Mouse (Mus musculus) urinary bladder, postnatal 25 days (tissue): Measurements from ENCODE around the gene Gm16253.

Experiments used
- DNase-seq: peaks from one replicate; pipeline ENCODE4 v3.0.0; 2022; ENCODE audit warnings: low spot score

The Gm16253 gene

GRCm38 (mm10) chr3:96576690-96577541, at the start of gene Gm16253:
Gm16253 (plus strand) TSS chr3:96576984.
- peak; percentile 76 for DNase-seq

DNA sequence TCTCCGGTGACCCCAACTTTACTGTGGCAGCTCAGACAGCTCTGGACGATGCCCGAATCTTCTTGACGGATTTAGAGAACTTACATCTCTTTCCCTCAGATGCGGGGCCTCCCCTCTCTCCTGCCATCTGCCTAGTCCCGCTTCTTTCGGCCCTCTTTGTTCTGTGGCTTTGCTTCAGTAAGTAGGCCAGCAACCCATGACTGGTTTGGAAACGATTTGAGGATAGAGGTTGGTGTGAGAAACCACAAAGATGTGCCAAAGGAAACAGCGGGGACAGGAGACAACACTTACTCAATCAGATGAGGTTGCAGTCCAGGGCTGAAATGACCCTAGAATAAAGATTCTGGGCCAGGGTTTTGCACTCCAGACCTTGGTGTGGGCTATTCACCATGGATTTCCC, 48.3 kb upstream of the Gm16253 start:
- DNase-seq, result no peak

DNA sequence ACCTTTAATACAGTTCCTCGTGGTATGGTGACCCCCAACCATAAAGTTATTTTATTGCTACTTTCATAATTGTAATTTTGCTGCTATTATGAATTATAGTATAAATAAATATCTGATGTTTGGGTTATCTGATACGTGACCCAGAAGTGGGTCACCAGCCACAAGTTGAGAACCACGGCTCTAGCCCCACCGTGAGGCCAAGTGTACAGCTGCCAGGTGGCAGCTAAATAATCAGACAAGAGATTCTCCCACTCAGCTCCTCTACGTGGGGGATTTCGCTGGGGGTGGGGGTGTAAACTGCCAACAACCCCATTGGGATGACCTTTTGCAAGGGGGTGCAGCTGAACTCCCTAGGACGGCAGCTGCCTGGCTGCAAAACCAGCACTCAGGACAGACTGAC, 44.7 kb upstream of the Gm16253 start:
- no peak for DNase-seq

- DNase-seq, result no peak
Observed at GRCm38 (mm10) chr3:96534300-96534699, 42.5 kb upstream of the Gm16253 start.

DNA sequence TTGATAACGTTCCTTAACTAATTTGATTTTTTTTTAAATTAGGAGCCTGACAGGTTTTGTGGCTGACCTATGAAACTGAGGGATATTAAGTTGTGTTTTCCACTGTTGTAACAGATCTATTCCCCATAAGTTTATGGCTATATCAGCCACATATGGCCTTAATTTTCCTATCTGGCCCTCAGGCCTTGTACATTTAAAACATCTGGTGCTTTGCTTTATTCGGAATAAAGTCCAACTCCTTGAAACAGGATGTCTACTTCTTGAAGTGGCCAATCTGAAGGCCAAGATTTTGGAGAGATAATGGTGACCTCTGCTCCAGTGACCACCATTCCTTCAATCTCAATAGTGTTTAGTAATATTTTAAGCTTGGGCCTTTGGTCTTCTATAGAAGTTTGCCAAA, 37.5 kb upstream of the Gm16253 start:
- no peak for DNase-seq

- no peak for DNase-seq
Observed at GRCm38 (mm10) chr3:96540740-96541139, 36.0 kb upstream of the Gm16253 start.

DNA sequence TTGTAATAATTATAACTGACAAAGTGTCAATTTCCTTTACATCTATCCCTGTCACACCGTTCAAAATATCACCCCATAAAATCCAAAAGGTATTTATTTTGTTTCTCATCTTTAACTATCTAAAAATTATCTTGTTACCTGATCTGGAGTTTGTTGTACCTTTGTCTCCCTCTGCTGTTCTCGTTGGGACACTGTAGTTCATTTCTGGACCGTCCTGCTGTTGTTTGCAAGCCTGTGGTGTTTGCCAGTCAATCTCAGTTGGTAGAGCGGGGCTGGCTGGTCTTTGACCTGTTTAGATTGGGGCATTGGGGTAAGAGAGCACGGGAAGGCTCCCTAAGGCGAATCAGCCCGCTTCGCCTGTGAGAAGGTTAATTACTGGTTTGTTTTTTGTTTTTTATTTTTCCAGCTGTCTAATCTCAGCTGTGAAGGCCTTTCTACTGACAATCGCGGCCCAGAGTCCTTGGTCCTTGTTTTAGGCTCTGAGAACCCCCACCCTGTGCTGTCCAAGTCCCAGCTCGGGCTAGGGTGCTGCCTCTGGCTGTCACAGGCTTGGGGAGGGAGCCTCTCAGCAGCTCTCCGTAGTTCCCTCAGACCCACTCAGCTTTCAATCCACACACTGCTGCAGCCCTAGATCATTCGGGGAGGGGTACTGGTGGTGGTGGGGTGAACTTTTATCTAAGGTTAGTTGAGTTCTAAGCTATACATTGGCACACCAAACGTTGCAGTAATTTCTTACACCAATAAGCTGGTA, 35.3 kb upstream of the Gm16253 start:
- no peak for DNase-seq

GRCm38 (mm10) chr3:96542554-96542953, 34.2 kb upstream of the Gm16253 start:
- DNase-seq, result no peak

GRCm38 (mm10) chr3:96543345-96543744, 33.4 kb upstream of the Gm16253 start:
- no peak for DNase-seq

GRCm38 (mm10) chr3:96545565-96545964, 31.2 kb upstream of the Gm16253 start:
- no peak for DNase-seq

- DNase-seq, result no peak
Observed at GRCm38 (mm10) chr3:96546880-96547279, 29.9 kb upstream of the Gm16253 start.

DNA sequence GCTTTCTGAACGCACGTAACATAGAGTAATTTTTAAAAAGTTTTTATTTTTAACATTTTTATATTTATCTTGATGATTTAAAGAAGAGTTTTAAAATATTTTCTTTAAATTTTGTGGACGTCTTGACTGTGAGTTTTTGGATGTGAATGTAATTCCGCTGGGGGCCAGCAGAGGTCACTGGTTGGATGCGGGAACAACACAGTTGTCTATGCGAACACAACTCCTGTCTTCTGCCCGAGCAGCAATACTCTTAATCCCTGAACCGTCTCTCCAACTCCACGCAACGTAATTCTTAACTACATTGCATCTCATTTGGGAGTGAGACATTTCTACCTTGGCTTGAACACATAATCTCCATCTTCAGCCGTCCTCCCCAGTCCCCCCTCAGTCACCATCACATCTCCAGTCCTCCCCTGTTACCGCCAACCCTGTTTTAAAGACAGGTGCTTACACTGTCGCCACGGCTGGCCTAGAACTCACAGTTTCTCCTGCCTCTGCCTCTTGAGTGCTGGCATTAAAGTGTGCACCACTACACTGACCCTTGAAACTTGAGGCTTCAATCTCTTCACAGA, 29.3 kb upstream of the Gm16253 start:
- peak; percentile 79 for DNase-seq

DNA sequence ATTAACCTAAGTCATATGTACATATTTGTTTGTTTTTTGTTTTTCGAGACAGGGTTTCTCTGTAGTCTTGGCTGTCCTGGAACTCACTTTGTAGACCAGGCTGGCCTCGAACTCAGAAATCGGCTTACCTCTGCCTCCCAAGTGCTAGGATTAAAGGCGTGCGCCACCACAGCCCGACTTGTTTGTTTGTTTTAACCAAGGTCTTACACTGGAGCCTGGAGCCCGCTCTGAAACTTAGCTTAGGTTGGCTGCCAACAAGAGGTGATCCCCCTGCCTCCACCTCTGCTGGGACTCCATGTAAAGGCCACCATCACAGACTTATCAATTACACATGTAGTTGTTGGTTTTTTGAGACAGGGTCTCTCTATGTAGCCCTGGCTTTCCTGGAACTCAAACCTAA, 28.0 kb upstream of the Gm16253 start:
- DNase-seq, result no peak

DNA sequence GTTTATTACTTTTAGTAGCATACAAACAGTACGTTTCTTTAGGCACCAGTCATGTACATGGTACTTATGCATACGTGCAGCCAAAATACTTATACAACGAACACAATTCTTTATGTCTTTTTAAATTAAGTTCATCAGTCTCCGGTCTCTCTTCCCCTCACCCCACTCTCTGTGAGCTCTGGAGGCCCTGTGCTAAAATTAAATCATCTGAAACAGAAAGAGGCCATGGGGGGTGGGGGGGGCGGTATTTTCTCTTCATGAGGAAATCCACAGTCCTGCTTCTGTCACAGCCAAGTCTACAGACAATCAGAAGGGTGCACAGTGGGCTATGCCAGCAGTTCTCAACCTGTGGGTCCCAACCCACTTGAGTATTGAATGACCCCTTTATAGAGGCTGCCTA, 27.4 kb upstream of the Gm16253 start:
- DNase-seq, result no peak

- no peak for DNase-seq
Observed at GRCm38 (mm10) chr3:96551203-96551602, 25.6 kb upstream of the Gm16253 start.

DNA sequence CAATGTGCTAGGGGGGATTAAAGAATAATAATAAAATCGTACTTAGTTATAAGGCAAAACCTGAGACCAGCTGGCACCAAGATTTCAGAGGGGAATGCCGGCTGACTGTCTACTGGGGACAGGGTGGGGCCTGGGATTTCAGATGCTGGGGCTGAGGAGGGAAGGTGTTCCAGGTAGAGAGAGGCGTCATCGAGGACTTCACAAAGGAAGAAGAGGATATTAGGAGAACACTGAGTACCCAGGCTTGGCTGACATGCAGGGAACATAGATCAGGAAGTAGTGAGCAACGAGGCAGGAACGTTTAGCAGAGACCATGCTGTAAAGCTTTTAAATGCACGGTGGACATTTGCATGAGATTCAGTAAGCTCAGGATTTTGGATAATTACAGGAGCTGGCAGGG, 24.9 kb upstream of the Gm16253 start:
- no peak for DNase-seq

DNA sequence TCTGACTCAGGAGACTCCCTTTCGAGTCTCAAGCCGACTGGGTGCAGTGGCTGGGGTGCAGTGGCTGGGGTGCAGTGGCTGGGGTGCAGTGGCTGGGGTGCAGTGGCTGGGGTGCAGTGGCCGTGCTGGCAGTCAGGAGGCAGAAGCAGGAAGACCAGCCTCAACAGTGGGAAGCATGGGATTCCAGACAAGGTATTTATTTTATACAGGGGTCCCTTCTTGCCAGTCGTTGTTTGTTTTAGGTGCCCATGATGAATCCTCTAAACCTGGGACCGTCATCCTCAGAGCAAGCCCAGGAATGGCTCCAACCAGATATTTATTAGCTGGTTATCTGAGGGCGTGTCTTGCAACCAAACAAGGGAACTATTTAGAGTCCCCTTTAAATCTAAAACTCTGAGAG, 23.2 kb upstream of the Gm16253 start:
- DNase-seq, result no peak

DNA sequence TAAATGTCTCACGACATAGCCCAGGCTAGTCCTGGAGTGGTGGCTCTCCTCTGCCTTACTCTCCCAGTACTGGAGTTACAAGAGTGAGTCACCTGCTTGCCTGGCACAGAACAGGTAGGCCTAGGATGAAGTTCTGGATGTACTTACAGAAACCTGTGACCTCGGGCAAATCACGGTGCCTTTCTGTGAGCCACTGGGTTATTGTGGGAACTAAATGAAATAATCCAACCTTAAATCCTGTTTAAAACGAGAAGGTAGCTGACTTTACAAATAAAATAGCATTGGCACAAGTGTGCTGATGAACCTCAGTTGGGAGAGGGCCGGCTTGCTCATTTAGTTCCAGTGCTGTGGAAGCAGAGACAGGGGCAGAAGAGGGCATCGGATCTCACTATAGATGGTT, 22.5 kb upstream of the Gm16253 start:
- no peak for DNase-seq

DNA sequence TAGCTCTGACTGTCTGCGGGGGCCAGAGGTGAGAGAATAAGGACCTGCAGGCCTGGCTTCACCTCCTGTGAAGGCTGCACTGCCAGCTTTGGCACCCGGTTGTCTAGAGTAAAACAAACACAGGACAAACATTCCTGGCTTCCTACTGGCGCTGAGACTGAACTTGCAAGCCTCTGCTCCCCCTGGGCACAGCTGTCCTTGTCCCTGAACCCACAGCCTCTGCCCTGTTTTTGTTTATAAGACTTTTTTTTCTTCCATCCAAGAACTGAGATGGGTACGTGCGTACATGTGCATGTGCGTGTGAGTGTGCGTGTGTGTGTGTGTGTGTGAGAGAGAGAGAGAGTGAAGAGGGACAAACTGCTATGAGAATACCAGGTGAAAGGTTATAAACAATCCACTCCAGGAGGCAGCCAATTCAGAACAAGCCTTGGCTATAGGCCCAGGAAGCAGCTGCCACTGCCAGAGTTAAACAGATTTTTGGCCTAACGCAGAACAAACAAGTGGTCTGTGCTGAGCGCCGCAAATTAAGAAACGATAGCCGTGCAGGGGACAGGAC, 21.7 kb upstream of the Gm16253 start:
- DNase-seq, result no peak

- DNase-seq, result no peak
Observed at GRCm38 (mm10) chr3:96555999-96556614, 20.7 kb upstream of the Gm16253 start.

DNA sequence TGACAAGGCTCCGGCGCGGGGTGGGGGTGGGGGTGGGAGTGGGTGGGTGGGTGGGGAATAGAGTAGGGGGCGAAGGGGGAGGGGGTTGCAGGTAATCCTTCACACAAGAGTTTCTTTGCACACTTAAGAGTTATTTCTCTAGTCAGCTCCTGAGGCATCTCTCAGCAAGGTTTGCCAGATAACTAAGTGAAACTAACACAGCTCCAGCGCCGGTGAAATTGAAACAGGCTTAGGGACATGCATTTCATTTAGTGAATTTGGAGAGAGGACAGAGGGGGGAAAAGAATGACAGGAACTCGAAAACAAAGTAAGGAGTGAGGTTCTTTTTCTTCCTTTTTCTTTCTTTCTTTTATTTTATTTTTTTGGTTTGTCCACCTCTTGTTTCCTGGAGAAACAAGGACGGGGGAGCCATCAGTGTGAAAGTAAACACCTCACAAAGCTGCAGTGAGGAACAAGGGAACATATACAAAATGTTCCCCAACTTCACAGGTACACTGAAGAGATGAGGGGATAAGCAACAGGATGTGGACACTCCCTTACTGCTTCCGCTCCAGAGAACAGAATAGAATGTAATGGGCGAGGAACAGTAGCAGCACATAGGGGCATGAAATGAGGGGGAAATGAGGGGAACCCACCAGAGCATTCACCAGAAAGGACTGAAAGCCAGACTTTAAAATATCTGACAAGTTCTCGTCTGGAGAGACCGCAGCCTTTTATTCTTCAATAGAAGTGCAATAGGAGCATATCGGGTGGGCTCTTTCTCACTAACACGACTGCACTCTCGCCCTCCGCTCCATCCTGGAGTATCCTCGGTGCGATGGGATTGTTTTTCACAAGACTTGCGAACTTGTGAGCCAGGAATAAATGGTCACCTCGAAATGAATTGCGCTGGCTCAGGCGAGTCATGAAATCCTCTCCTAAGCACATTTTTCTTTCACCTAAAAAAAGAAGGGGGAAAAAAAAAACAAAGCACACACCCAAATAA, 19.8 kb upstream of the Gm16253 start:
- no peak for DNase-seq
